8 mouse cellular contexts compared by ENCODE assay signal in genomic region chrX:53974732-53975544, GRCm38 (mm10).
A peak's percentile ranks its signal among the peaks of the same experiment; 100 is the strongest.
DNase-seq lines count a peak whose midpoint lies in the region; ATAC-seq and TF ChIP-seq lines count a peak whose summit lies in the region.

No protein-coding gene starts in this region.

- H3K9me3 ChIP-seq in liver, embryonic 12.5 days (replicated peaks) = no peaks in the 10 kb centered on the region

- no peak overlapping the region for H3K27ac ChIP-seq in testis, adult 2 months (ENCODE audit: control insufficient read depth, insufficient read depth, low read depth, low read length)
- H3K27ac ChIP-seq in liver, embryonic 12.5 days = no peak overlapping the region

- no peak for TF ChIP-seq POLR2A in testis, adult 2 months (IDR thresholded peaks at IDR 0.05; ENCODE audit: control insufficient read depth, low read depth, low read length)

- 13% methylated on average over 42 of the region's 52 CpGs for WGBS in liver, embryonic 12.5 days (ENCODE audit: insufficient replicate concordance)

- H3K4me1 ChIP-seq in testis, adult 2 months (ENCODE audit: control insufficient read depth, insufficient read depth, low read length) = peaks cover 9% of the 10 kb centered on the region
- H3K4me1 ChIP-seq in liver, embryonic 12.5 days = no peaks in the 10 kb centered on the region

- H3K4me2 ChIP-seq in liver, embryonic 12.5 days = peak overlapping the region; percentile 46

- peak; percentile 10 to 23 for DNase-seq in cerebellum, postnatal 10 days
- no peak for DNase-seq in cerebellum, adult 9-11 months
- DNase-seq in testis, postnatal 14 days (ENCODE audit: low spot score) = no peak
- no peak for DNase-seq in thymus, postnatal 25 days
- DNase-seq in layer of hippocampus, postnatal 36 days = no peak
- no peak for DNase-seq in lung, postnatal 4 days

- H3K4me3 ChIP-seq in testis, adult 2 months (ENCODE audit: control insufficient read depth, low read depth, low read length) = peak overlapping the region; percentile 47
- H3K4me3 ChIP-seq in liver, embryonic 12.5 days = peak overlapping the region; percentile 21

- no peaks in the 10 kb centered on the region for H3K36me3 ChIP-seq in testis, adult 2 months (ENCODE audit: control insufficient read depth, insufficient read depth, low read length)
- H3K36me3 ChIP-seq in liver, embryonic 12.5 days = no peaks in the 10 kb centered on the region

- ATAC-seq in liver, embryonic 12.5 days = no peak

- no peaks in the 10 kb centered on the region for H3K27me3 ChIP-seq in testis, adult 2 months (ENCODE audit: control insufficient read depth, insufficient read depth, low read length)
- peaks cover 30% of the 10 kb centered on the region for H3K27me3 ChIP-seq in liver, embryonic 12.5 days (replicated peaks)

- no peak overlapping the region for H3K9ac ChIP-seq in liver, embryonic 12.5 days

- no peak for TF ChIP-seq CTCF in testis, adult 2 months (IDR thresholded peaks at IDR 0.05; ENCODE audit: control insufficient read depth, insufficient read depth, insufficient replicate concordance, low read depth, low read length)

Comparison
In these comparisons a context has a peak if more than half of its experiments do, and no peak if none do; other contexts are left out.
1. DNase-seq: peak in cerebellum, postnatal 10 days (2 of 2); none in cerebellum, adult 9-11 months (single experiment), testis, postnatal 14 days (single experiment), thymus, postnatal 25 days (single experiment), layer of hippocampus, postnatal 36 days (0 of 2) and lung, postnatal 4 days (0 of 2).